Mouse (Mus musculus) spleen, adult 2 months (tissue): ENCODE measurements around the gene Lrrd1.

Experiments
- CTCF ChIP-seq: fragments of 200-500 bp; IDR thresholded peaks from 2 replicates; pipeline ENCODE4 v1.5.1; 2011; ENCODE audit warnings: mild to moderate bottlenecking, inconsistent platforms; ENCODE audit not compliant: insufficient read depth, insufficient read length, insufficient replicate concordance; ENCODE audit errors: extremely low read depth
- POLR2A ChIP-seq: fragments of 200-500 bp; IDR thresholded peaks from 2 replicates; pipeline ENCODE4 v1.6.1; 2011; ENCODE audit warnings: low read depth, low read length, inconsistent platforms

- TF ChIP-seq CTCF = no peak
- no peak for TF ChIP-seq POLR2A
Measured at GRCm38 (mm10) chr5:3834107-3834506, 10.9 kb upstream of the Lrrd1 start.
